In genomic region chr4:133007513-133008380, GRCm38 (mm10) we compare ENCODE assay signal across 8 mouse cellular contexts. TPM values are rescaled to one million over a fixed set of nuclear protein-coding genes. Genes with fewer than 3 reads are reported as not detected.
DNase-seq lines count a peak whose midpoint lies in the region; ATAC-seq and TF ChIP-seq lines count a peak whose summit lies in the region.
"Had no signal": no experiment of that assay in that cellular context is flagged by ENCODE, and none has a peak within 500 bp of the region (broad histone marks: within the 10 kb centered on the region; RNA-seq: fewer than 3 reads in every experiment).

No protein-coding gene starts in this region.

- H3K4me3 ChIP-seq in heart, postnatal 0 days (ENCODE audit: low read depth, low read length): no peak overlapping the region
- no peak overlapping the region for H3K4me3 ChIP-seq in heart, adult 2 months
- peak overlapping the region; percentile 32 for H3K4me3 ChIP-seq in liver, embryonic 16.5 days (ENCODE audit: low read depth, low read length)

- no peaks in the 10 kb centered on the region for H3K79me2 ChIP-seq in heart, adult 2 months (replicated peaks; ENCODE audit: control insufficient read depth, insufficient read depth, low read length)

- H3K27me3 ChIP-seq in heart, postnatal 0 days (ENCODE audit: control insufficient read depth, insufficient read depth, low read length): no peaks in the 10 kb centered on the region
- no peaks in the 10 kb centered on the region for H3K27me3 ChIP-seq in heart, adult 2 months (ENCODE audit: control insufficient read depth, insufficient read depth, low read length)
- peaks cover 36% of the 10 kb centered on the region for H3K27me3 ChIP-seq in liver, embryonic 16.5 days (ENCODE audit: control insufficient read depth, insufficient read depth, low read depth, low read length)
- H3K27me3 ChIP-seq: Patski had no signal

- no peaks in the 10 kb centered on the region for H3K9me3 ChIP-seq in heart, postnatal 0 days (replicated peaks; ENCODE audit: control insufficient read depth, low read length)
- H3K9me3 ChIP-seq in liver, embryonic 16.5 days (replicated peaks; ENCODE audit: control insufficient read depth, low read length): no peaks in the 10 kb centered on the region

- intact Hi-C loops in heart, adult 2 months (cut with DNase I): loop anchor here (2.0 kb wide), 1 partner anchor 205 kb away; the partner anchor contains the start of genes Cd164l2 and Gpr3

- H3K4me2 ChIP-seq in heart, postnatal 0 days (ENCODE audit: low read depth, low read length): no peak overlapping the region
- H3K4me2 ChIP-seq in liver, embryonic 16.5 days (ENCODE audit: low read depth, low read length): peak overlapping the region; percentile 17

- H3K4me1 ChIP-seq in heart, postnatal 0 days (ENCODE audit: control insufficient read depth, insufficient read depth): peaks cover 5% of the 10 kb centered on the region; the same call in 1 of the 2 replicates
- H3K4me1 ChIP-seq in heart, adult 2 months (ENCODE audit: control insufficient read depth, insufficient read depth, low read length): peaks cover 3% of the 10 kb centered on the region
- H3K4me1 ChIP-seq in liver, embryonic 16.5 days (ENCODE audit: control insufficient read depth, low read depth, low read length): peaks cover 36% of the 10 kb centered on the region

- no peak for TF ChIP-seq EP300 in heart, postnatal 0 days (IDR thresholded peaks at IDR 0.05; ENCODE audit: low read depth)
- TF ChIP-seq EP300 in heart, adult 2 months (IDR thresholded peaks at IDR 0.05; ENCODE audit: insufficient read depth, low read depth, low read length): no peak

- no peak overlapping the region for H3K27ac ChIP-seq in heart, postnatal 0 days (ENCODE audit: low read depth)
- no peak overlapping the region for H3K27ac ChIP-seq in heart, adult 2 months
- peak overlapping the region; percentile 72 for H3K27ac ChIP-seq in liver, embryonic 16.5 days (ENCODE audit: low read length)

- H3K9ac ChIP-seq in heart, postnatal 0 days (replicated peaks; ENCODE audit: low read depth, low read length): no peak overlapping the region
- no peak overlapping the region for H3K9ac ChIP-seq in heart, adult 2 months (ENCODE audit: low read depth, low read length)
- H3K9ac ChIP-seq in liver, embryonic 16.5 days (ENCODE audit: low read depth, low read length): 0 out of 2 replicates have a peak overlapping the region, but pooled peaks have one; percentile 6

- no peak for ATAC-seq in heart, postnatal 0 days (ENCODE audit: insufficient read depth, low read depth)
- peak; percentile 69 for ATAC-seq in liver, embryonic 16.5 days (ENCODE audit: low read depth)
- ATAC-seq in CD4-positive, CD25-positive, alpha-beta regulatory T cell, adult 4 months: no peak
- ATAC-seq: Patski had no signal

- no peak for TF ChIP-seq POLR2A in heart, adult 2 months (IDR thresholded peaks at IDR 0.05; ENCODE audit: insufficient read depth, low read depth, low read length)

- 33% methylated on average over 15 of the region's 15 CpGs for WGBS in heart, postnatal 0 days
- WGBS in heart, adult 2 months: 53% methylated on average over 15 of the region's 15 CpGs
- 26% methylated on average over 15 of the region's 15 CpGs for WGBS in liver, embryonic 16.5 days (ENCODE audit: insufficient replicate concordance)

- no peak for TF ChIP-seq CTCF in heart, postnatal 0 days (IDR thresholded peaks at IDR 0.05; ENCODE audit: low read depth)
- no peak for TF ChIP-seq CTCF in heart, adult 2 months (IDR thresholded peaks at IDR 0.05)

- no peaks in the 10 kb centered on the region for H3K36me3 ChIP-seq in heart, postnatal 0 days (replicated peaks; ENCODE audit: control insufficient read depth, insufficient read depth, low read length)
- no peaks in the 10 kb centered on the region for H3K36me3 ChIP-seq in heart, adult 2 months (ENCODE audit: control insufficient read depth, insufficient read depth, low read length)
- no peaks in the 10 kb centered on the region for H3K36me3 ChIP-seq in liver, embryonic 16.5 days (ENCODE audit: control insufficient read depth, insufficient read depth)

- DNase-seq in heart, postnatal 0 days (ENCODE audit: low spot score): peak; percentile 1
- no peak for DNase-seq in heart, adult 2 months
- peak; percentile 83 for DNase-seq in embryo, embryonic 10.5 days (ENCODE audit: low spot score)
- DNase-seq in kidney, adult 8-10 months: peak; percentile 76 to 80
- no peak for DNase-seq in spleen, postnatal 14 days (ENCODE audit: low spot score in 2 of 2)

RNA-seq across cellular contexts. Expression of gene Ahdc1, which starts 3.3 kb away (rescaled TPM):
- total RNA-seq in heart, postnatal 0 days (2014; rRNA removed; ENCODE audit: low replicate concordance): 40.5 and 57.2 TPM in 2 replicates
- polyA plus RNA-seq in heart, postnatal 0 days (2015; fragmentation: Nextera tagmentation; extraction: Ambion mirVana): 4.6 and 5.2 TPM in 2 replicates
- total RNA-seq in heart, adult 2 months (2021): 10 to 100 TPM; 42.6 to 50.9 TPM
- polyA plus RNA-seq in heart, adult 2 months (2012; rRNA removed): 19.5 and 21.8 TPM in 2 replicates
- 0.70 and 1.6 TPM in 2 replicates for polyA plus RNA-seq in liver, embryonic 16.5 days (2015; fragmentation: Nextera tagmentation; extraction: Ambion mirVana)
- polyA plus RNA-seq in CD4-positive, CD25-positive, alpha-beta regulatory T cell, adult 4 months (2017; shearing (Covaris generic)): 1 to 10 TPM; 2.6 to 3.7 TPM

RNA-seq across cellular contexts. Expression of gene Fgr, which starts 33.9 kb away (rescaled TPM):
- total RNA-seq in heart, postnatal 0 days (2014; rRNA removed; ENCODE audit: low replicate concordance): 0.04 and 0.19 TPM in 2 replicates
- 0.31 and 0.37 TPM in 2 replicates for polyA plus RNA-seq in heart, postnatal 0 days (2015; fragmentation: Nextera tagmentation; extraction: Ambion mirVana)
- total RNA-seq in heart, adult 2 months (2021): under 1 TPM; 0.43 to 0.47 TPM
- polyA plus RNA-seq in heart, adult 2 months (2012; rRNA removed): 0.73 and 1.7 TPM in 2 replicates
- 2.4 and 3.2 TPM in 2 replicates for polyA plus RNA-seq in liver, embryonic 16.5 days (2015; fragmentation: Nextera tagmentation; extraction: Ambion mirVana)
- polyA plus RNA-seq in CD4-positive, CD25-positive, alpha-beta regulatory T cell, adult 4 months (2017; shearing (Covaris generic)): 1 to 10 TPM; 3.7 to 8.2 TPM
- polyA plus RNA-seq: Patski had no signal

Comparison
In these comparisons a context has a peak if more than half of its experiments do, and no peak if none do; other contexts are left out.
1. DNase-seq: peak in heart, postnatal 0 days (single experiment), embryo, embryonic 10.5 days (single experiment) and kidney, adult 8-10 months (2 of 2); none in heart, adult 2 months (0 of 2) and spleen, postnatal 14 days (0 of 2).